Mouse (Mus musculus) lung, postnatal 14 days (tissue): Measurements from ENCODE around the gene Cipc.

Source experiments
- DNase-seq: peaks from one replicate; pipeline ENCODE4 v3.0.0; 2021

Gene Cipc

GRCm38 (mm10) chr12:86961589-86962344 is 14.9 kb downstream of the Cipc start:
- peak; percentile 65 for DNase-seq

- no peak for DNase-seq
These were observed 17.6 kb downstream of the Cipc start for GRCm38 (mm10) chr12:86964278-86965057.

GRCm38 (mm10) chr12:86965237-86965799 is 18.5 kb downstream of the Cipc start:
- DNase-seq: no peak

- DNase-seq: peak; percentile 29
These were observed 21.8 kb downstream of the Cipc start for GRCm38 (mm10) chr12:86968468-86969219.

GRCm38 (mm10) chr12:86969220-86969601 is 22.4 kb downstream of the Cipc start:
- no peak for DNase-seq

- no peak for DNase-seq
These were observed 24.2 kb downstream of the Cipc start for GRCm38 (mm10) chr12:86971089-86971488.

- DNase-seq: peak; percentile 69
These were observed 26.4 kb downstream of the Cipc start for GRCm38 (mm10) chr12:86973216-86973615.

GRCm38 (mm10) chr12:86973706-86974105 is 26.9 kb downstream of the Cipc start:
- DNase-seq: no peak

- peak; percentile 84 for DNase-seq
These were observed 27.8 kb downstream of the Cipc start for GRCm38 (mm10) chr12:86974387-86975288.

GRCm38 (mm10) chr12:86975761-86976160 is 28.9 kb downstream of the Cipc start:
- no peak for DNase-seq

- no peak for DNase-seq
These were observed 29.8 kb downstream of the Cipc start for GRCm38 (mm10) chr12:86976511-86977168.

- peak; percentile 34 for DNase-seq
These were observed 31.0 kb downstream of the Cipc start for GRCm38 (mm10) chr12:86977833-86978232.

- no peak for DNase-seq
These were observed 34.3 kb downstream of the Cipc start for GRCm38 (mm10) chr12:86981180-86981579.

- DNase-seq: peak; percentile 64
These were observed 36.8 kb downstream of the Cipc start for GRCm38 (mm10) chr12:86983470-86984193.

- DNase-seq: peak; percentile 58
These were observed 37.3 kb downstream of the Cipc start for GRCm38 (mm10) chr12:86984194-86984555.

- DNase-seq: no peak
These were observed 39.7 kb downstream of the Cipc start for GRCm38 (mm10) chr12:86986562-86986961.

GRCm38 (mm10) chr12:86988227-86988626 is 41.4 kb downstream of the Cipc start:
- DNase-seq: no peak

- no peak for DNase-seq
These were observed 42.5 kb downstream of the Cipc start for GRCm38 (mm10) chr12:86989378-86989777.

GRCm38 (mm10) chr12:86989890-86990754 is 43.3 kb downstream of the Cipc start, which contains the start of gene Zdhhc22:
Gene Zdhhc22, minus strand, starts transcription at chr12:86990430.
- peak; percentile 40 for DNase-seq

GRCm38 (mm10) chr12:86990755-86991110 is 43.9 kb downstream of the Cipc start:
- no peak for DNase-seq
